Mouse (Mus musculus): ENCODE measurements at regions not wholly inside any gene's neighbourhood (a gene's known extent, or its start where the extent isn't known, plus 50 kb on each side); places are given as distances from the start of the nearest gene placed in this dataset.

DNA sequence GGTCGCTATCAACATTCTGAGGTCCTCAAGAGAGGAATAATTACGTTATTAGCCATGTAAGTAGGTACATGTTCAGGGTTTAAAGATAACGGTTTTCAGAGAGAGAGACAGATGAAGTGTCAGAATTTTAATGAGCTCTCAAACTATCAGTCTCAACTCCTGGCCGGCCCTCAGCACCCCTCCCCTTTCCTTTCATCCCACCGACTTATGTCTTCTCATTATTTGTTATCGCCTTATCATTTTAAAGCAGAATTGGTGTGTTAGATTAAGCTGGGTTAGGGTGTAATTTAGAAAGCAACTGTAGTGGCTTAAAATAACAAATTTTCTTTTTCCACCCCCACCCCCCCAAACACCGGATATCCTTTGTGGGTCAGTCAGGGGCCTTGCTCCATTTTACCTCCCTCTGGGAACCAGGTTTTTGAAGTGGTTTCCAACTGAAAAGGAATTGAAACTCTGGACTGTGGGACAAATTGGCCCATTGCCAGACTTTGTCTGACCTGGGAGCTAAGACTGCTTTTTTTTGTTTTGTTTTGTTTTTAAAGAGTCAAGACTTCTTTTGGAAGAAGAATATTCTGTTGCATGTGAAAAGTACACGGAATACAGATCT is 72.5 kb upstream of the Ppp1r12a start:
- TF ChIP-seq CTCF (IDR thresholded peaks at IDR 0.05; ENCODE audit: low read depth) (no peak), EP300 (IDR thresholded peaks at IDR 0.05; ENCODE audit: low read depth) (no peak)
